In genomic region chr15:97471986-97472779, GRCm38 (mm10) we compare ENCODE assay signal across 17 mouse cellular contexts.
DNase-seq lines count a peak whose midpoint lies in the region.
"Had no signal": no experiment of that assay in that cellular context is flagged by ENCODE, and none has a peak within 500 bp of the region (broad histone marks: within the 10 kb centered on the region; RNA-seq: fewer than 3 reads in every experiment).

No protein-coding gene starts in this region.

- DNase-seq in lung, adult 18-20 months = peak; percentile 39 to 59
- DNase-seq in lung, postnatal 10 days = no peak
- peak; percentile 12 to 23 for DNase-seq in urinary bladder, adult 18-20 months (ENCODE audit: low spot score in 2 of 2)
- DNase-seq in urinary bladder, postnatal 25 days (ENCODE audit: low spot score) = no peak
- peak; percentile 36 for DNase-seq in naive thymus-derived CD4-positive, alpha-beta T cell, adult 2 months (ENCODE audit: low read depth)
- no peak for DNase-seq in layer of hippocampus, adult 9-10 months (ENCODE audit: low spot score)
- DNase-seq in adrenal gland, postnatal 14 days = no peak
- DNase-seq: B cell, adult 2 months; cerebellum, adult 8-10 months; gastrocnemius, postnatal 10 days; heart, adult 18-20 months; kidney, adult 18-20 months; layer of hippocampus, postnatal 36 days; left cerebral cortex, postnatal 4 days; liver; right cerebral cortex, postnatal 25 days; thymus, adult 2 months had no signal

Comparison
In these comparisons a context has a peak if more than half of its experiments do, and no peak if none do; other contexts are left out.
1. DNase-seq: peak in lung, adult 18-20 months (2 of 2), urinary bladder, adult 18-20 months (2 of 2) and naive thymus-derived CD4-positive, alpha-beta T cell, adult 2 months (single experiment); none in lung, postnatal 10 days (single experiment), urinary bladder, postnatal 25 days (single experiment), layer of hippocampus, adult 9-10 months (single experiment) and adrenal gland, postnatal 14 days (single experiment).